Mouse (Mus musculus): ENCODE measurements around the gene Uevld. TPM values are rescaled to one million over a fixed set of nuclear protein-coding genes. Genes with fewer than 3 reads are reported as not detected.
"Not testable (repeated sequence)": the region's sequence is repeated elsewhere in the genome, so short reads cannot be mapped to it uniquely, and the experiment has no call there.

Gene Uevld
- polyA plus RNA-seq, 1 experiment from 2014 or later = 5.3 TPM

DNA sequence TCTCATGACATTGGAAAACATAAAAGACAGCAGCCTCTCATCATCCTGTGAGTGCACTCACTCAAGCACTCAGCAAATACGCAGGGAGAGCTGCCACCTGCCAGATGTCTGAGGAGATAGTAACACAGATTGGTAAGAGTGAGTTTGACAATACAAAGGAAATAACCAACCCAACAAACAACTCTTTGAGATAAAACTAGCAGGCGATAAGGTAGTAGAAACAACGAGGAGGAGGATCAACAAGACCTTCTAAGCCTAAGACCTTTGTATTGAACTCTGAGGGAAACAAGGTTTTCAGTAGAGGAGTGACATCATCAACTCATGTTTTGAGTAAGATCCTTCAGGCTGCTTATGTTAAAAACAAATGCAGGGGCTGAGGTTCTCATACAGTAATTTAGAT is 59.0 kb downstream of the Uevld start:
- ATAC-seq = no peak
- H3K4me2 ChIP-seq (ENCODE audit: low read length) = no peak overlapping the region
- 94% methylated on average over 3 of the region's 3 CpGs for WGBS
- no peak overlapping the region for H3K9ac ChIP-seq (ENCODE audit: low read depth, low read length)
- H3K4me1 ChIP-seq (ENCODE audit: control insufficient read depth, insufficient read depth, low read length) = no peaks in the 10 kb centered on the region
- no peak overlapping the region for H3K27ac ChIP-seq (ENCODE audit: low read length)
- H3K36me3 ChIP-seq (ENCODE audit: control insufficient read depth, insufficient read depth, low read length) = peaks cover 30% of the 10 kb centered on the region
- no peak overlapping the region for H3K4me3 ChIP-seq (ENCODE audit: low read depth, low read length)
- H3K27me3 ChIP-seq (ENCODE audit: control insufficient read depth, insufficient read depth, low read depth, low read length) = no peaks in the 10 kb centered on the region
- H3K9me3 ChIP-seq (replicated peaks; ENCODE audit: control insufficient read depth, low read length, poor library complexity, severe bottlenecking) = no peaks in the 10 kb centered on the region

DNA sequence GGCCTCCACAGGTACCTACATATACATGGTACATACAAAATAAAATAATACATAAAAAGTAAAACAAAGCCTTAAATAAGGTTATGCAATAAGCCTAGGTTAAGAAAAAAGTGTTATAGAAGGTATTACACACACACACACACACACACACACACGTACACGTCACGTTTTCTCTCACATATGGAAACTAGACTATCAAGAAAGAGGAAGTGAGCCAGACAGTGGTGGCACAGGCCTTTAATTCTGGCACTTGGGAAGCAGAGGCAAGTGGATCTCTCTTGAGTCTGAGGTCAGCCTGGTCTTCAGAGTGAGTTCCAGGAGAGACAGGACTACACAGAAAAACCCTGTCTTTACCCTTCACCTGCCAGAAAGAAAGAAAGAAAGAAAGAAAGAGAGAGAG is 62.8 kb downstream of the Uevld start:
- Histone ChIP-seq H3K4me1 (ENCODE audit: control insufficient read depth, insufficient read depth, low read length) (no peaks in the 10 kb centered on the region), H3K36me3 (ENCODE audit: control insufficient read depth, insufficient read depth, low read length) (peaks cover 39% of the 10 kb centered on the region), H3K27ac (ENCODE audit: low read length) (no peak overlapping the region), H3K27me3 (ENCODE audit: control insufficient read depth, insufficient read depth, low read depth, low read length) (no peaks in the 10 kb centered on the region), H3K9me3 (replicated peaks; ENCODE audit: control insufficient read depth, low read length, poor library complexity, severe bottlenecking) (no peaks in the 10 kb centered on the region), H3K4me3 (ENCODE audit: low read depth, low read length) (no peak overlapping the region), H3K4me2 (ENCODE audit: low read length) (no peak overlapping the region), H3K9ac (ENCODE audit: low read depth, low read length) (no peak overlapping the region)
- ATAC-seq = no peak
- WGBS = 100% methylated on average over 3 of the region's 3 CpGs

DNA sequence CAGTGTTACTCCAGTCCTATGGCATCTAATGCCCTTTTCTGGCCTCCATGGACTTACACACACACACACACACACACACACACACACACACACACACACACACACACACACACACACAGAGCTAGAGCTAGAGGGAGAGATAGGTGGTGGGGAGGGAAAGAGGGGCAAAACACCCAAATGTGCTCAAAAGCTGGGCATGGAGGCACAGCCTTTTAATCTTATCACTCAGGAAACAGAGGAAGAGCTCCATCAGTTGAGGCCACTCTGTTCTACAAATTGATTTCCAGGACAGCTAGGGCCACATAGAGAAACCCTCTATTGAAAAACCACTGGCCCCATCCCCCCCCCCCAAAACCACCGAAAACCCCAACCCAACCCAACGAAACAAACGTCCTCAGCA is 75.0 kb downstream of the Uevld start:
- Histone ChIP-seq H3K36me3 (ENCODE audit: control insufficient read depth, insufficient read depth, low read length) (peaks cover 17% of the 10 kb centered on the region), H3K4me1 (ENCODE audit: control insufficient read depth, insufficient read depth, low read length) (no peaks in the 10 kb centered on the region), H3K27me3 (ENCODE audit: control insufficient read depth, insufficient read depth, low read depth, low read length) (no peaks in the 10 kb centered on the region), H3K4me3 (ENCODE audit: low read depth, low read length) (no peak overlapping the region), H3K9ac (ENCODE audit: low read depth, low read length) (no peak overlapping the region), H3K9me3 (replicated peaks; ENCODE audit: control insufficient read depth, low read length, poor library complexity, severe bottlenecking) (no peaks in the 10 kb centered on the region), H3K27ac (ENCODE audit: low read length) (no peak overlapping the region), H3K4me2 (ENCODE audit: low read length) (no peak overlapping the region)
- WGBS = 95% methylated on average over 3 of the region's 3 CpGs
- no peak for ATAC-seq

DNA sequence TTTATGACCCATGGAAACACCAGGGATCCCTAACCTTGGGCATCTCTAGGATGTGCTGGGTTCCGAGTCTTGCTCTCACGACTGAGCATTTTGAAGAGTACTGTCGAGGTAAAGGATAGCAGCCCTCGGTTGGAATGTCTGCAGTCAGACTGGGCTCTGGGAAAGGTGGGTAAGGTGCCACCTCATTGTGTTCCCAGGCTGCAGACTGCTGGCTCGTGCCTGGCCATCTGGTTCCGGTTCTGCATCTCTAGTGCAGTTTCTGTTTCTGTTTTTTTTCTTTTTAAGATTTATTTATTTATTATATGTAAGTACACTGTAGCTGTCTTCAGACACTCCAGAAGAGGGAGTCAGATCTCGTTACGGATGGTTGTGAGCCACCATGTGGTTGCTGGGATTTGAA is 76.4 kb downstream of the Uevld start:
- H3K4me3 ChIP-seq (ENCODE audit: low read depth, low read length); H3K4me2 ChIP-seq (ENCODE audit: low read length); ATAC-seq; H3K27me3 ChIP-seq (ENCODE audit: control insufficient read depth, insufficient read depth, low read depth, low read length); H3K9ac ChIP-seq (ENCODE audit: low read depth, low read length); H3K27ac ChIP-seq (ENCODE audit: low read length); H3K36me3 ChIP-seq (ENCODE audit: control insufficient read depth, insufficient read depth, low read length); H3K4me1 ChIP-seq (ENCODE audit: control insufficient read depth, insufficient read depth, low read length); H3K9me3 ChIP-seq (replicated peaks; ENCODE audit: control insufficient read depth, low read length, poor library complexity, severe bottlenecking): not testable (repeated sequence)
- 89% methylated on average over 6 of the region's 8 CpGs for WGBS

DNA sequence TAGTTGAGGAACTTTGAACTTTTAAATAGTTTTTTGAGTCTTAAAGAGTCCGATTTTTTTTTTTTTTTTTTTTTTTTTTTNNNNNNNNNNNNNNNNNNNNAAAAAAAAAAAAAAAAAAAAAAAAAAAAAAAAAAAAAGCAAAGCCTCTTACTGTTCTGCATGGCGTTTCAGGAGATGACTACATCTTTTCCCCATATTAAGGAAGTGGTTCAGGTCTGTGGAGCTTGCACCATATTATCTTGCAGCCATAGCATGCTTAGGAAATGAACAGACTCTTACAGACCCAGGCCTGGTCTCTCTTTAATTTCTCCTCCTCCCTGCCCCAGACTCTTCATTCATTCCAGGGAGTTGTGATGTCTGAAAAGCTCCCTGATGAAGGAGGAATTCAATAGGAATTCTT is 77.3 kb downstream of the Uevld start:
- Histone ChIP-seq H3K9me3 (replicated peaks; ENCODE audit: control insufficient read depth, low read length, poor library complexity, severe bottlenecking) (no peaks in the 10 kb centered on the region), H3K4me3 (ENCODE audit: low read depth, low read length) (no peak overlapping the region), H3K27me3 (ENCODE audit: control insufficient read depth, insufficient read depth, low read depth, low read length) (no peaks in the 10 kb centered on the region), H3K27ac (ENCODE audit: low read length) (no peak overlapping the region), H3K4me1 (ENCODE audit: control insufficient read depth, insufficient read depth, low read length) (no peaks in the 10 kb centered on the region), H3K4me2 (ENCODE audit: low read length) (no peak overlapping the region), H3K9ac (ENCODE audit: low read depth, low read length) (no peak overlapping the region), H3K36me3 (ENCODE audit: control insufficient read depth, insufficient read depth, low read length) (peaks cover 3% of the 10 kb centered on the region; the same call in 1 of the 2 replicates)
- ATAC-seq = no peak
- WGBS = 83% methylated on average over 2 of the region's 2 CpGs

DNA sequence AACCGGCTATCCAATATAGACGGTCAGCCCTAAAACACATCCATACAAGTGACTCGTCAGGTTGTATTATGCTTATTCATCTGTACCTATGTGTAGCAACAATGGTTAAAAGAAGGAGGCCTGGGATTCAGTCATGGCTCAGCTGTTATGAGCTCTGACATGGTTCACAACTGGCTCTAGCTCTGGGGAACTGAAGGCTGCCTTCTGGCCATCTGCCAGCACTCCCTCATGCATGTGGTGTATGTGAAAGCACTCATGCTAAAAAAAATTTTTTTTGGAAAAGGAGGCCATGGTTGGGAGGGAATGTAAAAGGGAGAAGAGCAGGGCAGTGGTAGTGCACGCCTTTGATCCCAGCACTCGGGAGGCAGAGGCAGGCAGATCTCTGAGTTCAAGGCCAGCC is 78.5 kb downstream of the Uevld start:
- WGBS = 97% methylated on average over 5 of the region's 5 CpGs
- H3K9ac ChIP-seq (ENCODE audit: low read depth, low read length) = no peak overlapping the region
- no peak overlapping the region for H3K4me2 ChIP-seq (ENCODE audit: low read length)
- no peaks in the 10 kb centered on the region for H3K9me3 ChIP-seq (replicated peaks; ENCODE audit: control insufficient read depth, low read length, poor library complexity, severe bottlenecking)
- H3K4me1 ChIP-seq (ENCODE audit: control insufficient read depth, insufficient read depth, low read length) = no peaks in the 10 kb centered on the region
- H3K27me3 ChIP-seq (ENCODE audit: control insufficient read depth, insufficient read depth, low read depth, low read length) = no peaks in the 10 kb centered on the region
- no peak overlapping the region for H3K4me3 ChIP-seq (ENCODE audit: low read depth, low read length)
- H3K27ac ChIP-seq (ENCODE audit: low read length) = no peak overlapping the region
- no peaks in the 10 kb centered on the region for H3K36me3 ChIP-seq (ENCODE audit: control insufficient read depth, insufficient read depth, low read length)
- no peak; the same call in 1 of the 2 replicates for ATAC-seq

DNA sequence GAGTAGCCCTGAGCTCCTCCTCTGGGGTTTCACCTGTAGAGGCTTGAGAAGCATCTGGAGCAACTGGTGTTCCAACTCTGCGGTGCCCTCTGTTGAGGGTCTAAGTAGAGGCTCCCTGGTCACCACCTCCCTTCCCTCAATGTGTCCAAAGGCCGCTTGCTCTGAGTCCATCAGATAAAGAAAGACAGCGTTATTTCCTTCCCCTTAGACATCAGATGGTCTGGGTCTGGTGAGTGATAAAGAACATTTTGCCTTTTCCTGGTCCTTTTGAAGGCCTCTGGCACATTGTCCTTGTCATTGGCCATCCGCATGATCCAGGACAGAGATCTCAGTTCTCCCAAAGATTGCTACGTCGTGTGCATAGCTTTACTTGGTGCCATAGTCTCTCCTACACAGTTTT is 81.1 kb downstream of the Uevld start:
- no peak overlapping the region for H3K27ac ChIP-seq (ENCODE audit: low read length)
- ATAC-seq = no peak
- H3K4me1 ChIP-seq (ENCODE audit: control insufficient read depth, insufficient read depth, low read length) = no peaks in the 10 kb centered on the region
- H3K27me3 ChIP-seq (ENCODE audit: control insufficient read depth, insufficient read depth, low read depth, low read length) = no peaks in the 10 kb centered on the region
- no peaks in the 10 kb centered on the region for H3K9me3 ChIP-seq (replicated peaks; ENCODE audit: control insufficient read depth, low read length, poor library complexity, severe bottlenecking)
- H3K4me2 ChIP-seq (ENCODE audit: low read length) = no peak overlapping the region
- H3K36me3 ChIP-seq (ENCODE audit: control insufficient read depth, insufficient read depth, low read length) = no peaks in the 10 kb centered on the region
- WGBS = 92% methylated on average over 6 of the region's 6 CpGs
- H3K4me3 ChIP-seq (ENCODE audit: low read depth, low read length) = no peak overlapping the region
- H3K9ac ChIP-seq (ENCODE audit: low read depth, low read length) = no peak overlapping the region

DNA sequence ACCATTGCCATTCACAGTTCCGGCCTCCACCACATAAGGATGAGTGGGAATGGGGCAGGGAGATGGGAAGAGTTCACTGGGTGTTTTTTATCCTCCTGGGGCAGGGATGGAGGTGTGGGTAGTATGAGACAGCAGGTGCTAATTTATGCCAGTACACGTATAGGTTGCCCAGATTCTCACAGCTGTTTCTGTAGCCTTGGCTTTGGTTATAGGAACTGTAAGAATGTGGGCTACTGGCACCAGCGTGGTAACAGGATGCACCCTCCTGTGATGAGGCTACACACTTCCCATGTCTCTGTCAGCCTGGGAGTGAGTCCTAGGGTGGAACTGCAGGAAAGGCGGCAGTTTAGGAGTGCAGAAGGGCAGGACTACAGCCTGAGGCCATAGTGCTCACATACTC is 81.5 kb downstream of the Uevld start:
- H3K27me3 ChIP-seq (ENCODE audit: control insufficient read depth, insufficient read depth, low read depth, low read length) = no peaks in the 10 kb centered on the region
- no peaks in the 10 kb centered on the region for H3K4me1 ChIP-seq (ENCODE audit: control insufficient read depth, insufficient read depth, low read length)
- 83% methylated on average over 4 of the region's 4 CpGs for WGBS
- H3K4me3 ChIP-seq (ENCODE audit: low read depth, low read length) = no peak overlapping the region
- no peaks in the 10 kb centered on the region for H3K36me3 ChIP-seq (ENCODE audit: control insufficient read depth, insufficient read depth, low read length)
- H3K4me2 ChIP-seq (ENCODE audit: low read length) = no peak overlapping the region
- no peak overlapping the region for H3K9ac ChIP-seq (ENCODE audit: low read depth, low read length)
- no peaks in the 10 kb centered on the region for H3K9me3 ChIP-seq (replicated peaks; ENCODE audit: control insufficient read depth, low read length, poor library complexity, severe bottlenecking)
- ATAC-seq = no peak
- H3K27ac ChIP-seq (ENCODE audit: low read length) = no peak overlapping the region

Measured in midbrain, embryonic 16.5 days (tissue).